Mouse (Mus musculus): Measurements from ENCODE around the gene Rap1a.

Gene Rap1a

DNA sequence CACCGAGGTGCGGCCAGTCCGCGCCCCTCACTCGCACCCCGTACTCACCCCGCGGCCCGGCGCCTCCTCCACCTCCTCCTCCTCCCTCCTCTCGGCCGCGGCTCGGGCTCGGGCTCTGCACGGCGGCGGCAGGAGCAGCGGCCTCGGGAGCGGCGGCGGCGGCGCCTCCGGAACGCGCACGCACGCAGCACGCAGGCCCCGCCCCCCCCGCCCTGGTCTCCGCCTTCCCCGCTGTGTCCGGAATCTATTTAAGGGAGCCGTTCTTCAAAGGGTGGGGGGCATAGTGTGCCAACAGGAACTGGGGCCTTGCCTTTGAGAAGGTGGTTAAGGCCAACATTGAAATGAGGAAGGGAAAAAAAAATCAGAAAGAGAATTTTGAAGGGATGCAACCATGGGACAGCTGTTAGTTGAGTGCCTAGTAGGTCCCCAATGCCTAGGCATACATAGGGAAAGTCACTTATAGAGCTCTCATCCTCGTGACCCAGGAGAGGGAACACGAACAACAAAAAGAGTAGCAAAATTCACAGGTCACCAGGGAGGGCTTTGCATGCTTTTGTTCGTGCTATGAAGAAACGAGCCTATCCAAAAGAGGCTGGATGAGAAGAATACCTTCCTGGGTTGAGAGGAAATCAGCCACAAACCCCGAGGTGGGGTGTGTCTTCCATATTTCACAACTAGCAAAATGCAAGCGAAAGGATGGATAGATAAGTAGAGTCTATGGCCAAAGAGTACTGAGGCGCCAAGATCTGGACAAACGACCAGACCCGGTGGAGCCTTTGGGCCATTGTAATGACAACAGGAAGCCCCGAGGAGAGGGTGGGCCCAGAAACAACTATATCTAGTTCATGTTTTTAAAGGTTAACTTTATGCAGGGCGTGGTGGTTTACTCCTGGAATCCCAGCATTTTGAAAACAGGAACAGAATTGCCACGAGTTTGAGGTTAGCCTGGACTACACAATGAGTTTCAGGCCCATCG lies at the start of gene Rap1a:
Gene Rap1a, minus strand, starts transcription at position 146 of the 976 bp plus-strand sequence.
- DNase-seq (ENCODE audit: low read depth, low spot score) = peak; percentile 53

DNA sequence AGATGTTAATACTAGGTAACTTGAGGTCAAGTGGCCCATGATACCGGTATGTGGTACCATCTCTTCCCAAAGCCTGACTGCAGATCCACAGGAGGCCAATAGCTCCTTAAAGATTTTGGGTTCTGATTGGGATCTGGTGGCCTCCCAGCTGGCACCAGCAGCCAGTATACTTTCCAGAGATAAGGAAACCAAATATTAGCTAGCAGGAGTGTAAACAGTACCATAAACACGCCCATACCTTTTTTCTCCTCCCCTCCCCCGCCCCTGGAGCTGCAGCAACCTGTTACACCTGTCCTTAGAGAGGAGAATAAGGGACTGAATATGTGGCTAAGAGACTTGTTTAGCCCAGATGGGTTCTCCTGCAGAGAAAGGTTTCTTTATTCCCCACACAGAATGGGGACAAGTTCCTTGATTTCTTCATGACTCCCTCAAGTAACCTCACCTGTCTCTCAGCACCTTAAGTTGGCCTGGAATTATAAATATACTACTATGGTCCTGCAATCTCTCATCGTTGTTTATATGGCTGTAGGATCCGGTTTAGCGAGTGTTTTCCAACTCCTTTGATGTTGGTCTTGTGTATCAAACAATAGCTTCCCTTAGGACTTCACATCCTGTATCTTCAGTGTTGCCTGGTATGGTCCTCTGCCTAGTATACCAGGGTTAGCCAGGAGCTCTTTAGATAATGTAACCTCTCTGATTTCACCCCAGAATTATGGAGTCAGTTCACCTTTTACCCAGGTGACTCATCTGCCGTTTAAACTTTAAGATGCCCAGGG lies 45.3 kb upstream of the Rap1a start:
- DNase-seq (ENCODE audit: low read depth, low spot score) = no peak

DNA sequence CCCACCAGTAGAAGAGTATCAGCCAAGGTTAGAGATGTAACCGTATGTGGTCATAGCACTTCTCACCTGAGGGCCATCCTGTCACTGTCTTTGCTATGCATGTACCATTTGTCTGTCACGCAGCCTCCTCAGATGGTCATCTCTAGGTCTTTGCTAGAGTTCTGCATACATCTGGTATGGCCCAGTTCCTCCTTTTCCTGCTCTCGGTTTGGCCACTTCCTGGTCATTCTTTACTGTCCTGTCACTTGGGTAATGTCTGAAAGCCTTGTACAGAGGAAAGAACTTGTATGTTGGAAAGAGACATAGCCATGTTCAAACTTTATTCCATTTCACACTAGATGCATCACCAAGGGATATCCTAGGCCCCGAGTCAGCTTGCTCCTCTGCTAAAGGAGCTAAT lies 38.7 kb upstream of the Rap1a start:
- no peak for DNase-seq (ENCODE audit: low read depth, low spot score)

DNA sequence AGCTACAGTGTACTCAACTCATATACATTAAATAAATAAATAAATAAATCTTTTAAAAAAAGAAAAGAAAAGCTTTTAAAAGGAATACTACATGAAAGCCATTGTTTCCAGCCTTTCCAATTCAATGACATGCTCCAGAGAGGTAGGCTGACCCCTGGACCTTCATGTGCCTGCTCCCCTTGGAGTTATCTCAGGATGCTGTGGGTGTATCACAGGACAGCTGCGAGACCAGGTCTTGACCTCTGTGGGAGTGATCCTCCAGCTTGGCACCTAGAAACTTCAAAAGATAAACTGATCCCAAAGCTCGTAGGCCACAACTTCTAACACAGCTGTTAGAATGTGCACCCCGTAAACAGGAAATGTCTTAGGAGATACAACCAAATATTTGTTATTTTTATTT lies 37.5 kb upstream of the Rap1a start:
- no peak for DNase-seq (ENCODE audit: low read depth, low spot score)

DNA sequence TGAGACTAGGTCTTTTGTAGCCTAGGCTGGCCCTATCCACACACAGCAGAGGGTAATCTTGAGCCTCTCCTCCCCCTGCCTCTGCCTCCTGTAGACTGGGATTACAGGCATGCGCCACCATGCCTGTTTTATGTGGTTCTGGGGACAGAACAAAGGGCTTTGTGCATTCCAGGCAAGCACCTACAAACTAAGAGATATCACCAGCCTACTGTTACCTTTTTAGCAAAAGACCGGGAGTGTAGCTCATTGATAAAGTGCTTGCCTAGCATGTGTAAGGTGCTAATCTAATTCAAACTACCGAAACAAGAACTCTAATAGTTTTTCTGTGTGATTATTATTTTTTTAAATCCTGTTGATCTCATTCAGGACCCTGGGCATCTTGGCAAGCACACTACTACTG lies 35.7 kb upstream of the Rap1a start:
- no peak for DNase-seq (ENCODE audit: low read depth, low spot score)

DNA sequence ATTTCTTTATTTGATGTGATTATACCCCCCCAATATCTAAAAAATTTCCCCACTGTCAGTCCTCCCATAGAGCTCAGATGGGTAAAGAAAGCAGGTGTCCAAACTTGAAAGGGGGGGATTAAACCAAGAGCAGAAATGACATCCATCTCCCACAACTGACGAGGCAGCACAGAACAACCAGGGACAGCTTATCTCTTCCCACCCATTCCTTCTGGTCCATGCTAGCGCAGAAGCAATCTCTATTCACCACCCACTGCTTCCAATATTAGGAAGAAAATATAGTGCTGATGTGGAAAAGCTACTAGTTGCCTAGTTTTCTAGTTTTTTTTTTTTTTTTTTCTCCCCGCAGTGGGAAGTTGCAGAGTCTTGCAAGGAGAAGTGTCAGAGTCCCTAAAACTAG lies 34.7 kb upstream of the Rap1a start:
- no peak for DNase-seq (ENCODE audit: low read depth, low spot score)

DNA sequence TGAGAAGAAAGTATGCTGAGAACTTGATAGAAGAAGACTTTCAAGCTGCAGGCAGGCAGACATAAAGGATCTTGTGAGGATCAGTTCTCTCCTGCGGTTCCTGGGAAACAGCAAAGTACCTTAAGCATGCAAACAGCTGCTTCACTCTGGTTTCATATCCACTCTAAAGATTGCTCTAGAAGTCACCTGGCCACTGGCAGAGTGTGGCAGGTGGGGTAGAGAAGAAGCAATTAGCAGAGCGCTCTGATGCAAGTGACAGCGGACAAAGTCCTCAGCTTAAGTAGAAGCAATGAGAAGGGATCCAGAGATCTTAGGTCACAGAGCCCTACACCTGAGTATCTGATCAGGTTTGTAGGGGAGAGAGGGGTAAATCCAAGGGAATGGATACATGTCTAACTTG lies 30.4 kb upstream of the Rap1a start:
- DNase-seq (ENCODE audit: low read depth, low spot score) = no peak

DNA sequence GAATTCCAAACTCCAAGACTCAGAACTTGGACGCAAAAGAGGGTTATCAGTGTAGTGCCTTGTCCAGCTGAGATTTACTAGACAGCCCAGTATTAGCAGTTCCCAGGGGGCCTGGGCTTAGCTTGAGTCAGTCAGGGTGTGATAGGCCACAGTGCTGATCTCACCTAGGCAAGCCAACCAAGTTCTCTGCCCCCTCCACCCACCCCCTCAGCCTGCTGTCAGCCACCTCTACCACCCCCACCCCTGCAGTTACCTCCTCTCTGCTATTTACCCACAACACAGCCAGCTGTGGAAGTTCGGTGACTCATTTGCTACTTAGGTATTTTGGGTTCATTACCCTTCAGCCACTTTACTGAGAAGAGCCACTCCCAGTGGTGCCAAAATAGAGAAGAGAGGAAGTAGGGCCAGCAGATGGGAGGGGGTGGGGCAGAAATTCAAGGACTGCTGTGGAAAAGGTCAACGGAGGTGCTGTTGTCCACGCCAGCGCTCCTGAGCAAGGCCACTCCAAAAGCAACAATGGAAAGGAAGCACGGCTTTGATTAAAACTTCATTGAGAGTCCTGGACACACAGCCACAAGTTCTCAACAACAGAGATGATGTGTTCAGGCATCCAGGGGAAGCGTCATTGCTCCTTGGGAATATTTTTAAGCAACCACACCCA lies 24.5 kb upstream of the Rap1a start:
- DNase-seq (ENCODE audit: low read depth, low spot score) = no peak

DNA sequence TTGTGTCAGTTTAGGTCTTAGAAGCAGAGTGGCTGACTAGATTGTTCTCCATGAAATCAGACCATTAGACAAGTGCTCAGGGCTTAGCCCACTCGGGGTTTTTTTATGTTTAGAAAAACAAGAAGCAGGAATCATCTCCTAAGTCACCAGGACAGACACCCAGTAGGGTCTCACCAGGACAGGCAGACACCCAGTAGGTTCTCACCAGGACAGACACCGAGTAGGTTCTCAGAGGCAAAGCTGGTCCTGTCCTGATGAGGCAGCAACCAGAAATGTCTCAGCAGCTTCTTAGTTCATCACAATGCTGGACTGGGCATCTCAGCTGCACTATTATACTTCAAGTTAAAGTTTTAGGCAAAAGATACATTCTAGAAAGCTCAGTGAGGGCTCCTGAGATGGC lies 23.6 kb upstream of the Rap1a start:
- DNase-seq (ENCODE audit: low read depth, low spot score) = no peak

DNA sequence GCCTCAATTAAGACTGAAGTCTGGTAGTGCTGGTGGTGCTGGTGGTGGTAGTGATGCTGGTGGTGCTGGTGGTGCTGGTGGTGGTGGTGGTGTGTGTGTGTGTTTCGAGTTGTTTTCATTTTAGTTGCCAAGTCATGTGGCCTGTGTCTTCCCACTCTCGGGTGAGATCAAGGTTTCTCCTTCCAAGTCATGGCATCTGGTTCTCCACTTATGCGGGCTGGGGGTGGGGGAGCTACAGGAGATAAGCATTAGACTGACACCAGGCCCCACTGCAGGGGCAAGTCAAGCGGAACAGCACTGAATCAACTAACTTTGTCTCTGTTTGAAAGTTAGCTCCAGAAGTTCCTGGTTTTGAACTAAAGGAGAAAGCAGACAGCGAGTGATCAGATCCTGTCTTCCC lies 23.0 kb upstream of the Rap1a start:
- no peak for DNase-seq (ENCODE audit: low read depth, low spot score)

DNA sequence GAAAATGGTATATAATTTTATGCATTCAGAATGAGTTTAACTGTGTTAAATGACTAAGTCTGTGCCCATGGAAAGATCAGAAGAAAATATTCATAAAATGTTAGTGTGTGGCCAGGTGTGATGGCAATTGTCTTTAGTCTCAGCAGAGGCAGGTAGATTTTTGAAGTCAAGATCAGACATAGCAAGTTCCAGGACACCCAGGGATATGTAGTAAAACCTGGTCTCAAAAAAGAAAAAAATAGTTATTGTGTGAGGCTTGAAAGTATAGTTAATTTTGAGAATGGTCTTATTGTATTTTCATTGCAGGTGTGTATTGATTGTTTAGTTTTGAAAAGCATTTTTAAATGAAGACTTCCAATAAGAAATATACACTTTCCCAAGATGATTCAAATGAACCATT lies 22.5 kb upstream of the Rap1a start:
- no peak for DNase-seq (ENCODE audit: low read depth, low spot score)

DNA sequence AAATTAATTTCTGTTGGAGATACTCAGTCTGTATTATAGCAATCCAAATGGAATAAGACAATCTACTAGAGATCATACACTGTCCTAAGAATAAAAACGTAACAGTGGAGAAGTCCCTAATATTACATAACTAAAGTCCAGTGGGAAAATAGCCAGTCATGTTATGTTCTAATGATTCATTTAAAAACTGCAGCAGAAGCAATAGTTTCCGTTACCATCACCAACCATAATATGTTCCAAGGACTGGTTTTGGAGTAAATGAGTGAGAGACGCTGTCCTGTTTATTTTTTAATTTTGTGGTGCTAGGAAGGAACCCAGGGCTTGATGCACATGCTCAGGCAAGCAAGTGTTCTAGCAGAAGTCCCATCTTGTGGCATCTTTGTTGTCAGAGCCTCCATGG lies 20.4 kb upstream of the Rap1a start:
- no peak for DNase-seq (ENCODE audit: low read depth, low spot score)

DNA sequence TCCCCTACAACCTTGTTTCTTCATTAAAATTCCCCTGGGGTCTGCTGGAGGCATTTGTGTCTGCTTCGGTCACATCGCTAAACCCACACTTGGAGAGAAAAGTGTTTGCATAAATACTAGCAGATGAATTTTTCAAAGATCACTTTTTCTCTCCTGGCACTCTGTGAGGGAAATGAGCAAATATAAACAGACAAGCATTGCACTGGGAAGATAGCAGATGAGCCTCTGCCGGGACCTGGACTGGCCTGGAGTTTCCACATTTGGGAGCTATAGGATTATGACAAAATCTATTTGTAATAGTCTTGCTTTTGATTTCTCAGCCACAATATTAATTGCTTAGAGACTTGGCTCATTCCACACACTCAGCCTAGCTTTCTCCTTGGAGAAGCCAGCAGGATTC lies 19.1 kb upstream of the Rap1a start:
- no peak for DNase-seq (ENCODE audit: low read depth, low spot score)

DNA sequence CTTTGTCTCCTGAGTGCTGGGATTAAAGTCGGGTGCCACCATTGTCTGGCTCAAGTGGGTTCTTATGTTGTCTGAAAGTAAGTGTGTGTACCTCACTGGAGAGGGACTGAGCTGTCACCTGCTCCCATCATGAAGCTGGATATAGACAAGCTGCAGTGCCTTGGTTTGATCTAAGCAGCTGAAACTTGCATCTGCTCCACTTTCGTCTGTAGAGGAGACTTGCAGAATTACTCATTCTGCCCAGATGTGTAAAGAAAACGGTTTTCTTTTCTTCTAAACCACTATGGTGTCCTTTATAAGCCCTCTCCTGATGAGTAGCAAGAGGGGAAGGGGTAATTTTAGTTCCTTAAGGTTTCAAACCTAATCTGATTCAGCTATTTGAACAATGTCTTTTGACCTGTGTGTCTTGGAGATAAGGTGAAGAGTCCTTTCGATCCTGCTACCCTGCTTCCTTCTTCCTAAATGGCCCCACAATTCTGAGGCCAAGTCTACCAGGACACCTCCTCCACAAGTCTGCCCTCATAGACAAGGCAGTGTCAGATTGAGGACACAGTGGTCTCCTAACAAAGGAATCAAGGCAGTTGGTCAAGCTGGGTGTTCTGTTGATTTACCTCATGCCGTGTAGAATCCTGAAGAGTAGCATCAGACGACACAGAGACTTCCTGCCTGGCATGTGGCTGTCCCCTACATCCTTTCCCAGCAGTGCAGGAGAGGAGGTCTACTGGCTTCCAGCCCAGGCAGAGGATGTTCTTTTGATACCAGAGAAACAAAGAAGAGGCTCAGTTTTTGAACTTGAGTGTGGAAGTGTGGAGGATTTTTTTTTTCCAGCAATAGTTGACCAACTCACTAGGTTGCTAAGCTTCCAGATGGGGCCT lies 17.2 kb upstream of the Rap1a start:
- DNase-seq (ENCODE audit: low read depth, low spot score) = no peak

DNA sequence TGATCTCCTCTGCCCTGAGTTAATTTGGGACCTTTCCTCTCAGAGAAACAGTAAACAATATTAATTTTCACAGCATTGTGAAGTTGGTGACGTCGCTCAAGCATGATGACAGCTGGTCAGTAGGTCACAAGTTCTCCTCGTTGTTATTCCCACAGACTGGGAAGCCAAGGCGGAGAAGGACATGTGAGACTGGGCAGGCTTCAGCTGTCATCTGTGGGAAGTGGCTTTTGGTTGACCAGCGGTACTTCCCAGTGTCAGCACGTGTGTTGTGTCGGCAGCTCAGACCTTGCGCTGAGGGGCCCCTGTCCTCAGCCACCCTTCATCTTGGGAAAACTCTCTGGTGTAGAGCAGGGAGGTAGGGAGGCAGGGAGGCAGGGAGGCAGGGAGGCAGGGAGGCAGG lies 15.0 kb upstream of the Rap1a start:
- no peak for DNase-seq (ENCODE audit: low read depth, low spot score)

DNA sequence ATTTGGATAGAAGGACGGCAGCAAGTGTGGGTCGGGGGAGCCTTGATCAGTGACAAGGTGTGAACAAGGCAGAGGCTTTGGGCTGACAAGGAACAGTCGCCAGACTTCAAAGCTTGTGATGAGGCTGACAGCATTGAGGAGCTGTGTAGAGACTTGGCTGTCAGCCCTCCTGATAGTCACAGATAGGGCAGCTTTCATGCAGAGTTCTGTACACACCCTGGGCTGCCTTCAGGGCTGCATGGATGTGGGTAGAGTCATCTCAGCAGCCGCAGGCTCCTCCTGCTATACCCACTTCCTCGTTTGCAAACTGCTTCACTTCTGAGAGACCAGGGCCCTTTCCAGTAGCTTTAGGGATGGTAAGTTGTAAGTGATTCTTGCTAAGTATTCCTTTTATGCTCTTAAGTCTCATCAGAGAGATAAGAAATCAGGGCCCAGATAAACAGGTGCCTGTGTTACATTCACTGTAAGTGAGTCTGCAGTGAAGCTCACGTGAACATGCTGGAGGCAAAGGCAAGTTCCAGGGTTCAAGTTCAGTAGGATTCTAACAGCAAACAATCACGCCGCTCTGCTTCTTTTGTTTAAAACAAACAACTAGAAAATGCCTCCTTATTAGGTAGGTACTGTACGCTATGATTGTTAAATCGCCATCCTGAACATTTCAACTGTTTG lies 14.2 kb upstream of the Rap1a start:
- no peak for DNase-seq (ENCODE audit: low read depth, low spot score)

DNA sequence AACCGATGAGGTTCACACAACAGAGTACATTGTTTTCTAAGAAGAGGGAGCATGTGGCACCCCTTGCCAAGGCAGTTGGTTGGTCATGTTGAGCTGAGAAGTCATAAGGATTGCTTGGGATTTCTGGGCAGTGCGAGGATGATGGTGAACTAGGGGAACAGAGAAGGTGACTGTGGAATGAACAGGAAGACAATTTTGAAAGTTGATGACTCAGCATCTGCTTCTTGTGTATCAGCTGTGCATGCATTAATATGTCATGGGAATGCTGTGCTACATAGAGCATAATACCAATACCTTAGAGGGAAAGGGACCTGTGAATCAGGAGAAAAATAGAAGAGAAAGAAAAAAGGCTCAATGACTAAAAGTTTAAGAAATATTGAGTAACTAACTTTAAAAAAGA lies 10.0 kb upstream of the Rap1a start:
- DNase-seq (ENCODE audit: low read depth, low spot score) = no peak

DNA sequence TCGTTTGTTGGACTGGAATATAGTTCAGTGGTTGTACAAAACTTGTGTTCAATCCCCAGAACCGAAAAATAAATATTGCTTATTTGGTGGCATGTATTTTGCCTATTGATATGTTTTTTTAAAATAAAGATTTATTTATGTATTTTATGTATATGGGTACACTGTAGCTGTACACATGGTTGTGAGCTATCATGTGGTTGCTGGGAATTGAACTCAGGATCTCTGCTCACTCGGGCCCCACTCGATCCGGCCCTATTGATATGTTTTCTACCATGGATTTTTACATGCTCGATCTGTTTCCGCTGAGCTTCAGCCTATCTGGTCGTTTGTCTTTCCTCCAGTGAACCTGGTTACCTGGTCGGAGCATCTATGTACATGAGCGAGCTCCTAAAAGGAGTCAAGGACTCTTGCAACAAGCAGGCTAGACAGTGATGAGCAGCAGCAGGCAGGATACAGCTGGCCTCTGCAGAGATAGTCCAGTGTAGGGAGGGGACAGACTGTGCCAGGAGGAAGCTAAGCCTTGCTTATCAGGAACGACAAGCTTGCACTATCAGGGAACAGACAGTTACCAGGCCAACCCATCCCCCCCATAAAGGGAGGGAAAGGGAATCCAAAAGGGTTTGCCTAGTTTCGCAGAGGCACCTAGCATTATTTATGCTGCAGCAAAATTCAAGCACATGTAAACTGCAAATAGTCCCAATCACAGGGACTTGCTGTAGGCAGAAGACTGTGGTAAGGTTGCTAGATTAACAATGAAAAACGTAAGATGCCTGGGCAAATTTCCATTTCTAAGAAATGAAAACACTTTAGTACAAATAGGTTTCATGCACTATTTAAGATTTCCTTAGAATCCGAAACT lies 7.3 kb upstream of the Rap1a start:
- DNase-seq (ENCODE audit: low read depth, low spot score) = no peak

DNA sequence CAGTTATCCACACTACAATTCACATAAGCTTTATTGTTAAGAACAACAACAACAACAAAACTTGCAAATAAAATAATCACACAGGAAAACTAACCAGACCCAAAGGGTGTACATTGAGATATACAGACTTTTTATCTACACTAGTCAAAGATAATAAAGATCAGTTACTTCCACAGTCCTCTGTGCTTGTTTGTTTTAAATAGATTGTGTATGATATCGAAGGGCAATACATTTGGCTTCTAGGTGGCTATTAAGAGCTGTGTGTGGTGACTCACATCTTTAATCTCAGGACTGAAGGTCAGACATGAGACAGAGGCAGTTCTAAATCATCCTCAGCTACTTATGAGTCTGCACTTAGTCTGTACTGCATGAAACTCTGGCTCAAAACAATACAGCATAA lies 6.5 kb upstream of the Rap1a start:
- no peak for DNase-seq (ENCODE audit: low read depth, low spot score)

Data from retina, adult 2 months (tissue).